Mouse (Mus musculus): ENCODE measurements around the gene Esrrg.

The Esrrg gene

GRCm38 (mm10) chr1:188159108-188159507, 550.5 kb downstream of the Esrrg start:
- DNase-seq: peak; percentile 48

GRCm38 (mm10) chr1:188163058-188163457, 554.5 kb downstream of the Esrrg start:
- no peak for DNase-seq

- peak; percentile 66 for DNase-seq
These were observed 555.7 kb downstream of the Esrrg start for GRCm38 (mm10) chr1:188164251-188164650.

GRCm38 (mm10) chr1:188173859-188174258, 565.3 kb downstream of the Esrrg start:
- peak; percentile 2 for DNase-seq

- DNase-seq: no peak
These were observed 574.4 kb downstream of the Esrrg start for GRCm38 (mm10) chr1:188182951-188183350.

- no peak for DNase-seq
These were observed 578.0 kb downstream of the Esrrg start for GRCm38 (mm10) chr1:188186440-188187117.

GRCm38 (mm10) chr1:188192971-188193370, 584.4 kb downstream of the Esrrg start:
- no peak for DNase-seq

- DNase-seq: peak; percentile 63
These were observed 598.8 kb downstream of the Esrrg start for GRCm38 (mm10) chr1:188207421-188207820.

GRCm38 (mm10) chr1:188209025-188209424, 600.4 kb downstream of the Esrrg start:
- DNase-seq: peak; percentile 46

GRCm38 (mm10) chr1:188214885-188215611, 606.5 kb downstream of the Esrrg start:
- DNase-seq: peak; percentile 66

GRCm38 (mm10) chr1:188221226-188221792, 612.7 kb downstream of the Esrrg start:
- DNase-seq: no peak

- DNase-seq: no peak
These were observed 624.6 kb downstream of the Esrrg start for GRCm38 (mm10) chr1:188233036-188233724.

GRCm38 (mm10) chr1:188238636-188239035, 630.0 kb downstream of the Esrrg start:
- no peak for DNase-seq

- DNase-seq: no peak
These were observed 633.2 kb downstream of the Esrrg start for GRCm38 (mm10) chr1:188241766-188242165.

- DNase-seq: no peak
These were observed 648.9 kb downstream of the Esrrg start for GRCm38 (mm10) chr1:188257500-188257899.

- DNase-seq: peak; percentile 66
These were observed 651.9 kb downstream of the Esrrg start for GRCm38 (mm10) chr1:188260259-188261107.

- peak; percentile 35 for DNase-seq
These were observed 653.5 kb downstream of the Esrrg start, which contains the start of gene Ush2a for GRCm38 (mm10) chr1:188261903-188262682. Gene Ush2a (plus strand): TSS chr1:188262023.
